Mouse (Mus musculus) hindbrain, postnatal 0 days (tissue): ENCODE measurements at regions not wholly inside any gene's neighbourhood (a gene's known extent, or its start where the extent isn't known, plus 50 kb on each side); places are given as distances from the start of the nearest gene placed in this dataset.

Experiments used
- ATAC-seq: fragments of 200-750 bp; cut with Nextera tagmentation; 2 replicates; pipeline ENCODE4 v1.8.0; 2017; ENCODE audit warnings: mild to moderate bottlenecking, moderate TSS enrichment, moderate library complexity
- DNase-seq: peaks from one replicate; pipeline ENCODE4 v3.0.0-alpha.2; 2015; ENCODE audit warnings: low spot score
- H3K27ac ChIP-seq: fragments of 300-500 bp; sonication (generic); 2 replicates; pipeline ENCODE4 v1.5.1; 2014; ENCODE audit warnings: mild to moderate bottlenecking
- H3K27me3 ChIP-seq: fragments of 300-500 bp; sonication (generic); 2 replicates; pipeline ENCODE4 v1.6.1; 2014; ENCODE audit warnings: low read length, mixed read lengths; ENCODE audit not compliant: insufficient read depth
- H3K36me3 ChIP-seq: fragments of 300-500 bp; sonication (generic); 2 replicates; pipeline ENCODE4 v1.6.1; 2014; ENCODE audit warnings: low read length, mixed read lengths; ENCODE audit not compliant: insufficient read depth
- H3K4me1 ChIP-seq: fragments of 300-500 bp; sonication (generic); 2 replicates; pipeline ENCODE4 v1.6.1; 2014; ENCODE audit warnings: antibody characterized with exemption, low read length, mixed read lengths; ENCODE audit not compliant: insufficient read depth
- H3K4me2 ChIP-seq: fragments of 300-500 bp; sonication (generic); 2 replicates; pipeline ENCODE4 v1.6.1; 2014; ENCODE audit warnings: low read depth, mild to moderate bottlenecking, low read length, moderate library complexity, mixed read lengths
- H3K4me3 ChIP-seq: fragments of 300-500 bp; sonication (generic); 2 replicates; pipeline ENCODE4 v1.5.1; 2014; ENCODE audit warnings: low read length
- H3K9ac ChIP-seq: fragments of 300-500 bp; sonication (generic); replicated peaks from 2 replicates; pipeline ENCODE4 v1.6.1; 2014; ENCODE audit warnings: mild to moderate bottlenecking, low read length, moderate library complexity, mixed read lengths
- H3K9me3 ChIP-seq: fragments of 300-500 bp; sonication (generic); 2 replicates; pipeline ENCODE4 v1.6.1; 2016; ENCODE audit warnings: low read length, mixed read lengths
- CTCF ChIP-seq: IDR thresholded peaks from 2 replicates; pipeline ENCODE4 v1.5.1; 2016; ENCODE audit warnings: antibody characterized with exemption, control low read depth, low read depth
- WGBS: fragments of 180-500 bp; shearing (Covaris S2); extraction: QIAGEN DNeasy Blood & Tissue Kit; methylation state at CpG from one replicate; pipeline ENCODE4 v1.1.7; 2014; 5-methylcytosine and 5-hydroxymethylcytosine counted together

DNA sequence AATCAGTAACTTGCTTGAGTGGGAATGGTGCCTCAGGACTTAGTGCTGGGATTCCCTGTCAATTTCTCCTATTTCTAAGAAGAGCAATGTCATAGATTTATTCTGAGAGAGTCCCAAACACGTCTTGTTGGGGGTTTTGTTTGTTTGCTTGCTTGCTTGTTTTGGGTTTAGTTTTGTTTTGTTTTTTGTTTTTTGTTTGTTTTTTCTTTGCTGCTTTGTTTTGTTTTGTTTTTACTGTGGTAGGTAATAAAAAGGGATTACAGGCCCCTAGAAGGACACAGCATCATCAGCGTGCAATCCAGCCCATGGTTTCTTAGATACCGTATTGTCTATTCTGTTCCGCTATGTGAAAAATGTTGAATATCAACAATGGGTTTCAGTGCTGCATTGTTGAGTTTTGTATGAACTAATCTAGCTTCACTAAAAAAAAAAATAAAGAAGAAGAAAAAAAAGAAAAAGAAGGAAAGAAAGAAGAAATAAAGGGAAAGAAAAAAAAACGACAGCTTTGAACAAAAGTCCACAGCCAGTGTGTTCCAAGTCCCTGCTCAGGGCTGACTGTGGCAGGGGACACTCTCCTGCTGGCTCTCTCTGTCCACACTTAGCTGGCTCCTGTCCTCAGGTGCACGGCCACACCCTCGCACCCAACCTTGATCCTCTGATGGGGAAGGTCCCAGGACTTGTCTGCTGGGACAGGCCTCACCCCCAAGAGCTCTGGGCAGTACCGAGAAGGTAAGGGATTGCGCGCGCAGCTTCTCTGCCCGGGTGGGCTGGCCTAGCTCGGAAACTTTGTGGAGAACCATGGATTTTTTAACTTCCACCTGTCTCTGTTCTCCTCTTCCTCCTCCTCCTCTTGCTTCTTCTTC lies 90.1 kb upstream of the Sox2 start:
- ATAC-seq (0 out of 2 replicates have a peak, but pooled peaks have one; percentile 30), DNase-seq (peak; percentile 28)
- WGBS: 28% methylated on average over 13 of the region's 13 CpGs
- TF ChIP-seq CTCF: no peak
- no peaks in the 10 kb centered on the region for H3K9me3 ChIP-seq
- H3K4me1 ChIP-seq: no peaks in the 10 kb centered on the region
- peak overlapping the region; percentile 7 for H3K4me3 ChIP-seq
- no peak overlapping the region for H3K9ac ChIP-seq
- H3K27ac ChIP-seq: peak overlapping the region; percentile 52
- H3K4me2 ChIP-seq: peak overlapping the region; percentile 46
- no peaks in the 10 kb centered on the region for H3K36me3 ChIP-seq
- H3K27me3 ChIP-seq: no peaks in the 10 kb centered on the region; the same call in 1 of the 2 replicates

DNA sequence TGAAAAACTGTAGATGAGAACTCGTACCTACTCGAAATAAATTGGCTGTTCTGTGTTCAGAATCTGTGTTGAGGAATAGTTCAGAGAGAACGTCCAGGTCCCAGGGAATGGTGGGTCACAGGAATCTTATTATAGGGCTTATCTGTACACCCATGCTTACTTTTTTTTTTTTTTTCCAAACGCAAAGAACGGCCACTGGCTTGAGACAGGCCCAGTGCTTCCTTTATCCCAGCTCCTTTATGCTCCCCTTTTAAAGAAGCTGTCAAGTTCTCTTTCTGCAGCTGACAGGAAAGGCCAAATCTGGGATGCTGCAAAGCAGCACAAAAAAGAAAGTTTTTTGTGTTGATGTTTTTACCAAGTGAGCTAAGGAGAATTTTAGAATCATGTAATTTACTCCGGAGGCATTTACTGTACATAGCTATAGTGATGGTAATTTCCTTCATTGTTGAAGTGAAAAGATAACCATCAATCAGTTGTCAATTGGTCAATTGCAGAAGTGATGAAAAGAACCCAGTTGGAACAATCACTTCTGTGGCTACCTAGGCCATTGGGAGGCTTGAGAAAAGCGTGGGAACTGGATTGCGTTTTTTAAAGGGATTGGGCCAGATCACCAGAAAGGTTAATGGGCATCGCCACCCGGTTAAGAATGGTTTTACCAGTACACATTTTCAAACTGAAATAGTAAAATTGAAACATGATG lies 91.2 kb upstream of the Sox2 start:
- H3K9ac ChIP-seq: no peak overlapping the region
- no peaks in the 10 kb centered on the region for H3K4me1 ChIP-seq
- no peaks in the 10 kb centered on the region; the same call in 1 of the 2 replicates for H3K27me3 ChIP-seq
- WGBS: 32% methylated on average over 10 of the region's 10 CpGs
- TF ChIP-seq CTCF: no peak
- DNase-seq (no peak), ATAC-seq (no peak)
- no peaks in the 10 kb centered on the region for H3K36me3 ChIP-seq
- no peak overlapping the region for H3K27ac ChIP-seq
- H3K9me3 ChIP-seq: no peaks in the 10 kb centered on the region
- no peak overlapping the region for H3K4me3 ChIP-seq
- no peak overlapping the region for H3K4me2 ChIP-seq

DNA sequence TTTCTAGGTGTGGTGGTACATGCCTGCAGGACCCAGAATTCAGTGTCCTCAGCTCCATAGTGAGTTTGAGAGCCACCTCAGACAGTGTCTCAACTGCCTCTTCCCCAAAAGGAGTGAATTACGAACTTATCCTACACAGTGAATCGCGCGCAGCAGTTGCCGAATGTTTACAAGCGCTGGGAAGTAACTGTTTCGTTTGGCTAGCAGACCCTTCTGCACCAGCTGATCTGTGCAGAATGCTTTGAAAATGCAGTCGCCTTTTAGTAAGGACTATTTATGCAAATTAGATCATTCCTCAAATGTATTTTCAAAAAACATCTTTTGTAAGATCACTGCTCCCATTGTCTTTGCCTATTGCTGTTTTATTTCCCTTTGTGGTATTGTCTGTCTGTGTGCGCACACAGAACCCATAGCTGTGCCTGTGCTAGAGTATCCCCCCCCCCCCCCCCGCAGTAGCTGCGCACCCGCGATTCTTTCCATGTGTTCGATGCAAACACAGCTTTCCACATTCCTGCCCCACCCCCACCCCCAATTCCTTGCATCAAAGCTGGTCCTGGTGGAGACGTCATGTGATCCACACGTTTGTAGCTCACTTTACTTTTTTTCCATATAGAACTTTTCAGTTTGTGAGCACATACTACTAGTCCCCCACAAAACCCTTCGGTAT lies 97.5 kb upstream of the Sox2 start:
- H3K9ac ChIP-seq: no peak overlapping the region
- no peaks in the 10 kb centered on the region for H3K36me3 ChIP-seq
- no peaks in the 10 kb centered on the region for H3K4me1 ChIP-seq
- no peak overlapping the region for H3K27ac ChIP-seq
- peak overlapping the region; percentile 33 for H3K4me2 ChIP-seq
- 55% methylated on average over 17 of the region's 17 CpGs for WGBS
- ATAC-seq: no peak
- no peak for TF ChIP-seq CTCF
- H3K4me3 ChIP-seq: no peak overlapping the region
- no peaks in the 10 kb centered on the region for H3K9me3 ChIP-seq
- no peak for DNase-seq
- no peaks in the 10 kb centered on the region for H3K27me3 ChIP-seq

DNA sequence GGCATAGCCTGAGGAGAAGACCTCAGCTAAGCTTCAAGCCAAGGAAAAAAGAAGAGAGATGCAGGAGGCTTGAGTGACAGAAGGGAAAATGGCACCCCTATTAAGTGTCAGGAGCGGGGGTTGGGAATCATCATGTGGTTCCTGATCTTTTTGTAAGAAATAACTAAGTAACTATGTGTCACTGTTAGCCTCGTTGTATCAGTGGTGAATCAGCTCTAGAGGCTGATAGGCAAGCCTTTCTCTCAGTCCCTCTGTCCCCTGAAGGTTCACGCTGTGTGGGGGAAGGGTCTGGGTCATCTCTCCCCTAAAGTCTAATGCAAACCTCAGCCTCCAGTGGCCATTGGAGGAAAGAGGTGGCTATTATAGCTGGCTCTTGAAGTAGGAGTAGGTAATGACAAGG lies 99.1 kb upstream of the Sox2 start:
- Histone ChIP-seq H3K4me2 (no peak overlapping the region), H3K9ac (no peak overlapping the region), H3K27ac (no peak overlapping the region), H3K36me3 (no peaks in the 10 kb centered on the region), H3K4me1 (no peaks in the 10 kb centered on the region), H3K9me3 (no peaks in the 10 kb centered on the region), H3K4me3 (no peak overlapping the region), H3K27me3 (no peaks in the 10 kb centered on the region)
- TF ChIP-seq CTCF: no peak
- DNase-seq: no peak
- no peak for ATAC-seq
- WGBS: 60% methylated on average over 3 of the region's 3 CpGs

DNA sequence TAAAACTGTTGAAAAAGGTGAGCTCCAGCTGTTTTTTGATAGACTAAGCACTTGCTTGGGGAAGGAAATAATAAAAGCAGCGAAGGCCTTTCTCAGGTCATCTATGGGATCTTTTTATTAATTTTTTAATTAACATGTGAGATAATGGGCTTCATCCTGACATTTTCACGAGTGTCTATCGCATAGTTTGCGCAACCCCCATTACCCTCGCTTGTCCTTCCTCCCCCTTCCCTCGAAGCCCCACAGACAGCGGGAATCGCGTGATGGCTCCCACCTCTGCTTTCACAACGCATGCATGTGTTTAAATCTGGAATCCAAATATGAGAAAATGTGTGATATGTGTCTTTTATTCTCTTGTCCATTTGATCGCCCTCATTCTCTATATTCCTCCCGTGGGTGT lies 100.0 kb upstream of the Sox2 start:
- Histone ChIP-seq H3K9ac (no peak overlapping the region), H3K4me2 (no peak overlapping the region), H3K27me3 (no peaks in the 10 kb centered on the region), H3K27ac (no peak overlapping the region), H3K4me1 (no peaks in the 10 kb centered on the region), H3K9me3 (no peaks in the 10 kb centered on the region), H3K4me3 (no peak overlapping the region), H3K36me3 (no peaks in the 10 kb centered on the region)
- ATAC-seq (no peak), DNase-seq (no peak)
- TF ChIP-seq CTCF: no peak
- WGBS: 75% methylated on average over 12 of the region's 12 CpGs

DNA sequence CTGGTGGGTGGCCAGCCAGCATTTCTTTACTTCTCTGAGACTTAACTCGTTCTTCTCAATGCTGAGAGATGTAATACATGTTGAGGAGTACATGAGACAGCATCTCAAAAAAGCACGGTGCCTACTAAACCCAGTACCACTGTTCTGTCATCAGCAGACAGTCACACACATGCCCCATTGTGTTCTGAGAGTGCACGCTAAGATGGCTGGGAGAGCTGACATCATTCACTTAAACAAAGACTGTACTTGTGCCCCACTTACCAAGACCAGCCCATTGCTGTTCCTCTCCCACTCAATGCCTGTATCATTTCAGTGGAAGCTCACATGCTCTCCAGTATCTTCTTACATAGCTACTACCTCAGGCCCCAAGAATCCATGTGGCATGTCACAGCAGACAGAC lies 117.8 kb upstream of the Sox2 start:
- Histone ChIP-seq H3K9me3 (no peaks in the 10 kb centered on the region), H3K27ac (0 out of 2 replicates have a peak overlapping the region, but pooled peaks have one; percentile 17), H3K36me3 (no peaks in the 10 kb centered on the region), H3K9ac (no peak overlapping the region), H3K27me3 (no peaks in the 10 kb centered on the region), H3K4me1 (0 out of 2 replicates have a peak, but pooled peaks cover 6% of the 10 kb centered on the region), H3K4me3 (no peak overlapping the region), H3K4me2 (no peak overlapping the region)
- TF ChIP-seq CTCF: no peak
- whole genome bisulfite sequencing: 35% methylated on average over 3 of the region's 3 CpGs
- no peak for DNase-seq
- peak; percentile 86 for ATAC-seq
